ENCODE assay signal across 29 mouse cellular contexts in the genomic region with DNA sequence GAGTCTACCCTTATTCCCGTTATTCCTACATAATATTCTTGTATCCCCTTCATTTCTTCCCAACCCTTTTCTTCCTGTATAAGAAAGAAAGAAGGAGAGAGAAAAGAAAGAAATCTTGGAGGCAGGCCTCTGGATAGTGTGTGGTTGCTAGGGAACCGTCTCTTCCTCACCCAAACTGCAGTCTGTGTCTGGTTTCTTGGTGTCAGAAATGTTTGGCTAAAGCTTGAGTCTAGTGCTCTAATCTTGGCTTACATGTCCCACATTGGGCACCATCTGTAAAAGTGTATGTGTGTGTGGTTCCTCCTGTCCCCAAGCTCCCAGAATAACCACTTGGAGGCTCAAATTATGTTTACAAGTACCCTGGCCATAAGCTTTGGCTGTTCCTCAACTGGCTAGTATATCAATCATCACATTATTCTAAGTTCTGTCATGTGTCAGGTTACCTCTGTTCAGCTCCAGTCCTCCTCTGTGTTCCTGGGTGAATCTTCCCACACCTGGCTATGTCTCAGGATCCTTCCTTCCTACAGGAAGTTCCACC. TPM values are rescaled to one million over a fixed set of nuclear protein-coding genes. Genes with fewer than 3 reads are reported as not detected.
DNase-seq lines count a peak whose midpoint lies in the region; ATAC-seq lines count a peak whose summit lies in the region.
"Had no signal": no experiment of that assay in that cellular context is flagged by ENCODE, and none has a peak within 500 bp of the region (broad histone marks: within the 10 kb centered on the region; RNA-seq: fewer than 3 reads in every experiment).

No protein-coding gene starts in this region.

- no peak for ATAC-seq in forebrain, embryonic 14.5 days
- ATAC-seq in forebrain, embryonic 11.5 days (replicated peaks; ENCODE audit: low FRiP score) = no peak
- ATAC-seq in hindbrain, embryonic 16.5 days = 0 out of 2 replicates have a peak, but pooled peaks have one; percentile 44
- no peak for ATAC-seq in hindbrain, embryonic 12.5 days (ENCODE audit: low FRiP score)
- ATAC-seq: liver, postnatal 0 days had no signal

- H3K36me3 ChIP-seq in forebrain, embryonic 14.5 days (ENCODE audit: control insufficient read depth, insufficient read depth, low read length) = 0 out of 2 replicates have a peak, but pooled peaks cover 2% of the 10 kb centered on the region
- H3K36me3 ChIP-seq in forebrain, embryonic 11.5 days (ENCODE audit: control insufficient read depth, insufficient read depth, low read length) = no peaks in the 10 kb centered on the region
- peaks cover 4% of the 10 kb centered on the region; the same call in 1 of the 2 replicates for H3K36me3 ChIP-seq in hindbrain, embryonic 16.5 days (ENCODE audit: control insufficient read depth, insufficient read depth, low read length)
- peaks cover 7% of the 10 kb centered on the region; the same call in 1 of the 2 replicates for H3K36me3 ChIP-seq in hindbrain, embryonic 12.5 days
- H3K36me3 ChIP-seq: G1E had no signal

- H3K27me3 ChIP-seq in forebrain, embryonic 14.5 days (replicated peaks; ENCODE audit: control insufficient read depth, insufficient read depth, low read length) = no peaks in the 10 kb centered on the region
- no peaks in the 10 kb centered on the region for H3K27me3 ChIP-seq in forebrain, embryonic 11.5 days (ENCODE audit: control insufficient read depth, insufficient read depth, low read length)
- no peaks in the 10 kb centered on the region for H3K27me3 ChIP-seq in hindbrain, embryonic 16.5 days (replicated peaks; ENCODE audit: control insufficient read depth, insufficient read depth, low read length)
- H3K27me3 ChIP-seq in hindbrain, embryonic 12.5 days = no peaks in the 10 kb centered on the region
- H3K27me3 ChIP-seq: embryonic facial prominence, embryonic 12.5 days; hindbrain, embryonic 13.5 days; liver, embryonic 12.5 days; midbrain, embryonic 12.5 days; neural tube, embryonic 13.5 days had no signal

- peak; percentile 21 for DNase-seq in forebrain, embryonic 14.5 days (ENCODE audit: low spot score)
- DNase-seq in forebrain, embryonic 11.5 days (ENCODE audit: low spot score) = no peak
- peak; percentile 31 to 81 for DNase-seq in left cerebral cortex, postnatal 25 days (ENCODE audit: low spot score in 2 of 2)
- DNase-seq in left cerebral cortex, adult 18-20 months (ENCODE audit: low spot score in 2 of 2) = no peak
- peak; percentile 75 for DNase-seq in skeletal muscle tissue, adult 2 months (ENCODE audit: low read depth, low spot score)
- DNase-seq in heart, adult 11 months = no peak
- DNase-seq: adrenal gland, adult 8-10 months; cerebellum, adult 11 months; cerebellum, adult 9-10 months; cerebellum, postnatal 36 days; embryo, embryonic 11 days; heart, postnatal 36 days; kidney, adult 9 months; kidney, postnatal 10 days; liver, postnatal 0 days; lung, postnatal 36 days; right cerebral cortex, postnatal 25 days; spleen, adult 18-20 months; thymus, adult 2 months; thymus, postnatal 36 days had no signal

- intact Hi-C loops in left cerebral cortex, postnatal 25 days (cut with DNase I) = no loop called here

- no peak overlapping the region for H3K4me3 ChIP-seq in forebrain, embryonic 14.5 days (ENCODE audit: low read depth, low read length)
- H3K4me3 ChIP-seq in forebrain, embryonic 11.5 days (ENCODE audit: low read depth, low read length) = no peak overlapping the region
- H3K4me3 ChIP-seq in hindbrain, embryonic 16.5 days (ENCODE audit: low read length) = no peak overlapping the region
- no peak overlapping the region for H3K4me3 ChIP-seq in hindbrain, embryonic 12.5 days
- H3K4me3 ChIP-seq: embryonic facial prominence, embryonic 12.5 days; hindbrain, embryonic 13.5 days; liver, embryonic 12.5 days; midbrain, embryonic 12.5 days; neural tube, embryonic 13.5 days had no signal

- no peak overlapping the region for H3K27ac ChIP-seq in forebrain, embryonic 14.5 days (ENCODE audit: low read depth, low read length)
- no peak overlapping the region for H3K27ac ChIP-seq in forebrain, embryonic 11.5 days (ENCODE audit: low read depth, low read length)
- no peak overlapping the region for H3K27ac ChIP-seq in hindbrain, embryonic 16.5 days (ENCODE audit: low read depth, low read length)
- no peak overlapping the region for H3K27ac ChIP-seq in hindbrain, embryonic 12.5 days
- H3K27ac ChIP-seq: hindbrain, embryonic 13.5 days; liver, embryonic 12.5 days; midbrain, embryonic 12.5 days; neural tube, embryonic 13.5 days had no signal

- no peaks in the 10 kb centered on the region for H3K9me3 ChIP-seq in forebrain, embryonic 14.5 days (replicated peaks; ENCODE audit: control insufficient read depth, low read length)
- H3K9me3 ChIP-seq in forebrain, embryonic 11.5 days (ENCODE audit: control insufficient read depth, low read length) = no peaks in the 10 kb centered on the region
- no peaks in the 10 kb centered on the region for H3K9me3 ChIP-seq in hindbrain, embryonic 16.5 days (ENCODE audit: control insufficient read depth, low read length)
- H3K9me3 ChIP-seq in hindbrain, embryonic 12.5 days (replicated peaks) = no peaks in the 10 kb centered on the region
- H3K9me3 ChIP-seq: embryonic facial prominence, embryonic 12.5 days; hindbrain, embryonic 13.5 days; liver, embryonic 12.5 days; midbrain, embryonic 12.5 days; neural tube, embryonic 13.5 days had no signal

- H3K4me1 ChIP-seq in forebrain, embryonic 14.5 days (ENCODE audit: control insufficient read depth, insufficient read depth, low read length) = no peaks in the 10 kb centered on the region
- H3K4me1 ChIP-seq in forebrain, embryonic 11.5 days (replicated peaks; ENCODE audit: control insufficient read depth, insufficient read depth, low read length) = no peaks in the 10 kb centered on the region
- no peaks in the 10 kb centered on the region for H3K4me1 ChIP-seq in hindbrain, embryonic 16.5 days (ENCODE audit: control insufficient read depth, insufficient read depth, low read depth, low read length)
- no peaks in the 10 kb centered on the region for H3K4me1 ChIP-seq in hindbrain, embryonic 12.5 days
- H3K4me1 ChIP-seq: embryonic facial prominence, embryonic 12.5 days; hindbrain, embryonic 13.5 days; liver, embryonic 12.5 days; midbrain, embryonic 12.5 days; neural tube, embryonic 13.5 days had no signal

- H3K4me2 ChIP-seq in forebrain, embryonic 14.5 days (ENCODE audit: low read length) = no peak overlapping the region
- no peak overlapping the region for H3K4me2 ChIP-seq in forebrain, embryonic 11.5 days (ENCODE audit: low read depth, low read length, severe bottlenecking)
- H3K4me2 ChIP-seq in hindbrain, embryonic 16.5 days (ENCODE audit: low read length) = no peak overlapping the region
- no peak overlapping the region for H3K4me2 ChIP-seq in hindbrain, embryonic 12.5 days (replicated peaks)
- H3K4me2 ChIP-seq: embryonic facial prominence, embryonic 12.5 days; heart, embryonic 11.5 days; hindbrain, embryonic 13.5 days; liver, embryonic 12.5 days; midbrain, embryonic 12.5 days; neural tube, embryonic 13.5 days had no signal

- WGBS in forebrain, embryonic 14.5 days = 84% methylated on average over 2 of the region's 2 CpGs
- 90% methylated on average over 2 of the region's 2 CpGs for WGBS in forebrain, embryonic 11.5 days
- WGBS in hindbrain, embryonic 16.5 days = 84% methylated on average over 2 of the region's 2 CpGs
- WGBS in hindbrain, embryonic 12.5 days = 86% methylated on average over 2 of the region's 2 CpGs

- no peak overlapping the region for H3K9ac ChIP-seq in forebrain, embryonic 14.5 days (ENCODE audit: low read length)
- no peak overlapping the region for H3K9ac ChIP-seq in forebrain, embryonic 11.5 days (ENCODE audit: low read length)
- no peak overlapping the region for H3K9ac ChIP-seq in hindbrain, embryonic 16.5 days (ENCODE audit: low read depth, low read length)
- H3K9ac ChIP-seq in hindbrain, embryonic 12.5 days = no peak overlapping the region
- H3K9ac ChIP-seq: embryonic facial prominence, embryonic 12.5 days; hindbrain, embryonic 13.5 days; liver, embryonic 12.5 days; liver, postnatal 0 days; midbrain, embryonic 12.5 days; neural tube, embryonic 13.5 days had no signal

RNA-seq across cellular contexts. Expression of gene Farp1, which starts 39.3 kb away (rescaled TPM):
- polyA plus RNA-seq in forebrain, embryonic 14.5 days (2014; fragmentation: Nextera tagmentation; extraction: Ambion mirVana) = 17.4 and 30.3 TPM in 2 replicates
- polyA plus RNA-seq in forebrain, embryonic 11.5 days (2014; fragmentation: Nextera tagmentation; extraction: Ambion mirVana) = 32.0 and 33.8 TPM in 2 replicates
- polyA plus RNA-seq in hindbrain, embryonic 16.5 days (2015; fragmentation: Nextera tagmentation; extraction: Ambion mirVana) = 28.9 and 36.0 TPM in 2 replicates
- polyA plus RNA-seq in hindbrain, embryonic 12.5 days (2016; fragmentation: Nextera tagmentation; extraction: Ambion mirVana) = 43.9 and 46.0 TPM in 2 replicates
- total RNA-seq in left cerebral cortex, postnatal 25 days (2021) = 100 to 1,000 TPM; 126 to 130 TPM
- total RNA-seq in left cerebral cortex, adult 18-20 months (2021) = 100 to 1,000 TPM; 129 to 134 TPM

Comparison
In these comparisons a context has a peak if more than half of its experiments do, and no peak if none do; other contexts are left out.
1. DNase-seq: peak in forebrain, embryonic 14.5 days (single experiment), left cerebral cortex, postnatal 25 days (2 of 2) and skeletal muscle tissue, adult 2 months (single experiment); none in forebrain, embryonic 11.5 days (single experiment), left cerebral cortex, adult 18-20 months (0 of 2) and heart, adult 11 months (single experiment).